Mouse (Mus musculus): ENCODE data around the gene Crtc3. TPM values are rescaled to one million over a fixed set of nuclear protein-coding genes. Genes with fewer than 3 reads are reported as not detected.

Crtc3 gene
- polyA plus RNA-seq, 1 experiment from 2014 or later = 14.0 TPM

GRCm38 (mm10) chr7:80696334-80696733, 7.7 kb upstream of the Crtc3 start:
- H3K4me2 ChIP-seq (ENCODE audit: low read length) = no peak overlapping the region
- no peaks in the 10 kb centered on the region for H3K4me1 ChIP-seq (ENCODE audit: control insufficient read depth, insufficient read depth, low read length)
- no peak overlapping the region for H3K4me3 ChIP-seq (replicated peaks; ENCODE audit: low read depth, low read length)
- no peak overlapping the region for H3K27ac ChIP-seq (replicated peaks; ENCODE audit: low read depth, low read length)
- H3K9me3 ChIP-seq (ENCODE audit: control insufficient read depth, low read length) = no peaks in the 10 kb centered on the region
- WGBS = 65% methylated on average over 1 of the region's 1 CpGs
- ATAC-seq (ENCODE audit: low FRiP score, low TSS enrichment) (no peak), DNase-seq (no peak)
- H3K9ac ChIP-seq (replicated peaks; ENCODE audit: low read length) = no peak overlapping the region
- no peaks in the 10 kb centered on the region for H3K27me3 ChIP-seq (ENCODE audit: control insufficient read depth, insufficient read depth, low read length)
- no peaks in the 10 kb centered on the region for H3K36me3 ChIP-seq (ENCODE audit: control insufficient read depth, insufficient read depth, low read length)

GRCm38 (mm10) chr7:80692472-80692871, 3.8 kb upstream of the Crtc3 start:
- WGBS = 92% methylated on average over 9 of the region's 9 CpGs
- no peak for ATAC-seq (ENCODE audit: low FRiP score, low TSS enrichment)

GRCm38 (mm10) chr7:80691131-80691530, 2.5 kb upstream of the Crtc3 start:
- Histone ChIP-seq H3K27me3 (ENCODE audit: control insufficient read depth, insufficient read depth, low read length) (no peaks in the 10 kb centered on the region), H3K9ac (replicated peaks; ENCODE audit: low read length) (no peak overlapping the region), H3K9me3 (ENCODE audit: control insufficient read depth, low read length) (no peaks in the 10 kb centered on the region), H3K4me2 (ENCODE audit: low read length) (no peak overlapping the region), H3K4me1 (ENCODE audit: control insufficient read depth, insufficient read depth, low read length) (peaks cover 11% of the 10 kb centered on the region), H3K27ac (replicated peaks; ENCODE audit: low read depth, low read length) (no peak overlapping the region), H3K36me3 (ENCODE audit: control insufficient read depth, insufficient read depth, low read length) (no peaks in the 10 kb centered on the region), H3K4me3 (replicated peaks; ENCODE audit: low read depth, low read length) (no peak overlapping the region)
- DNase-seq (peak; percentile 9), ATAC-seq (ENCODE audit: low FRiP score, low TSS enrichment) (no peak)
- 45% methylated on average over 6 of the region's 6 CpGs for WGBS

More at GRCm38 (mm10) chr7:80692472-80692871, 3.8 kb upstream of the Crtc3 start:
- H3K9ac ChIP-seq (replicated peaks; ENCODE audit: low read length) = no peak overlapping the region
- no peak for DNase-seq
- H3K27ac ChIP-seq (replicated peaks; ENCODE audit: low read depth, low read length) = no peak overlapping the region
- no peak overlapping the region for H3K4me3 ChIP-seq (replicated peaks; ENCODE audit: low read depth, low read length)
- H3K36me3 ChIP-seq (ENCODE audit: control insufficient read depth, insufficient read depth, low read length) = no peaks in the 10 kb centered on the region
- no peaks in the 10 kb centered on the region for H3K27me3 ChIP-seq (ENCODE audit: control insufficient read depth, insufficient read depth, low read length)
- peaks cover 4% of the 10 kb centered on the region for H3K4me1 ChIP-seq (ENCODE audit: control insufficient read depth, insufficient read depth, low read length)
- no peak overlapping the region for H3K4me2 ChIP-seq (ENCODE audit: low read length)
- no peaks in the 10 kb centered on the region for H3K9me3 ChIP-seq (ENCODE audit: control insufficient read depth, low read length)

- WGBS = 12% methylated on average over 10 of the region's 10 CpGs
- Histone ChIP-seq H3K4me3 (replicated peaks; ENCODE audit: low read depth, low read length) (peak overlapping the region; percentile 74), H3K9ac (replicated peaks; ENCODE audit: low read length) (peak overlapping the region; percentile 95), H3K9me3 (ENCODE audit: control insufficient read depth, low read length) (no peaks in the 10 kb centered on the region), H3K36me3 (ENCODE audit: control insufficient read depth, insufficient read depth, low read length) (no peaks in the 10 kb centered on the region), H3K27me3 (ENCODE audit: control insufficient read depth, insufficient read depth, low read length) (no peaks in the 10 kb centered on the region), H3K4me2 (ENCODE audit: low read length) (peak overlapping the region; percentile 67), H3K27ac (replicated peaks; ENCODE audit: low read depth, low read length) (peak overlapping the region; percentile 96), H3K4me1 (ENCODE audit: control insufficient read depth, insufficient read depth, low read length) (peaks cover 11% of the 10 kb centered on the region)
- ATAC-seq (ENCODE audit: low FRiP score, low TSS enrichment) = no peak
- no peak for DNase-seq
Observed at GRCm38 (mm10) chr7:80689221-80689591, 529 bp upstream of the Crtc3 start.

GRCm38 (mm10) chr7:80687721-80688555, 739 bp downstream of the Crtc3 start:
- H3K4me3 ChIP-seq (replicated peaks; ENCODE audit: low read depth, low read length) = peak overlapping the region; percentile 74
- peak overlapping the region; percentile 67 for H3K4me2 ChIP-seq (ENCODE audit: low read length)
- ATAC-seq (ENCODE audit: low FRiP score, low TSS enrichment) (peak; percentile 54), DNase-seq (peak; percentile 82)
- H3K27me3 ChIP-seq (ENCODE audit: control insufficient read depth, insufficient read depth, low read length) = no peaks in the 10 kb centered on the region
- peak overlapping the region; percentile 95 for H3K9ac ChIP-seq (replicated peaks; ENCODE audit: low read length)
- H3K27ac ChIP-seq (replicated peaks; ENCODE audit: low read depth, low read length) = peak overlapping the region; percentile 96
- no peaks in the 10 kb centered on the region for H3K36me3 ChIP-seq (ENCODE audit: control insufficient read depth, insufficient read depth, low read length)
- H3K4me1 ChIP-seq (ENCODE audit: control insufficient read depth, insufficient read depth, low read length) = peaks cover 11% of the 10 kb centered on the region
- H3K9me3 ChIP-seq (ENCODE audit: control insufficient read depth, low read length) = no peaks in the 10 kb centered on the region
- under 1% methylated on average over 69 of the region's 69 CpGs for WGBS

GRCm38 (mm10) chr7:80685639-80686038, 3.0 kb downstream of the Crtc3 start:
- no peaks in the 10 kb centered on the region for H3K9me3 ChIP-seq (ENCODE audit: control insufficient read depth, low read length)
- 90% methylated on average over 5 of the region's 5 CpGs for WGBS
- no peaks in the 10 kb centered on the region for H3K36me3 ChIP-seq (ENCODE audit: control insufficient read depth, insufficient read depth, low read length)
- H3K4me2 ChIP-seq (ENCODE audit: low read length) = no peak overlapping the region
- no peak overlapping the region for H3K4me3 ChIP-seq (replicated peaks; ENCODE audit: low read depth, low read length)
- peaks cover 11% of the 10 kb centered on the region for H3K4me1 ChIP-seq (ENCODE audit: control insufficient read depth, insufficient read depth, low read length)
- ATAC-seq (ENCODE audit: low FRiP score, low TSS enrichment) (no peak), DNase-seq (no peak)
- H3K27ac ChIP-seq (replicated peaks; ENCODE audit: low read depth, low read length) = no peak overlapping the region
- H3K27me3 ChIP-seq (ENCODE audit: control insufficient read depth, insufficient read depth, low read length) = no peaks in the 10 kb centered on the region
- H3K9ac ChIP-seq (replicated peaks; ENCODE audit: low read length) = no peak overlapping the region

- no peak overlapping the region for H3K4me2 ChIP-seq (ENCODE audit: low read length)
- no peaks in the 10 kb centered on the region for H3K9me3 ChIP-seq (ENCODE audit: control insufficient read depth, low read length)
- no peaks in the 10 kb centered on the region for H3K36me3 ChIP-seq (ENCODE audit: control insufficient read depth, insufficient read depth, low read length)
- H3K4me3 ChIP-seq (replicated peaks; ENCODE audit: low read depth, low read length) = no peak overlapping the region
- 63% methylated on average over 1 of the region's 1 CpGs for WGBS
- ATAC-seq (ENCODE audit: low FRiP score, low TSS enrichment) = no peak
- H3K27me3 ChIP-seq (ENCODE audit: control insufficient read depth, insufficient read depth, low read length) = no peaks in the 10 kb centered on the region
- peaks cover 8% of the 10 kb centered on the region for H3K4me1 ChIP-seq (ENCODE audit: control insufficient read depth, insufficient read depth, low read length)
- DNase-seq = no peak
- H3K9ac ChIP-seq (replicated peaks; ENCODE audit: low read length) = no peak overlapping the region
- no peak overlapping the region for H3K27ac ChIP-seq (replicated peaks; ENCODE audit: low read depth, low read length)
Observed at GRCm38 (mm10) chr7:80682630-80683029, 6.0 kb downstream of the Crtc3 start.

- Histone ChIP-seq H3K9me3 (ENCODE audit: control insufficient read depth, low read length) (no peaks in the 10 kb centered on the region), H3K4me1 (ENCODE audit: control insufficient read depth, insufficient read depth, low read length) (no peaks in the 10 kb centered on the region), H3K4me3 (replicated peaks; ENCODE audit: low read depth, low read length) (no peak overlapping the region), H3K27ac (replicated peaks; ENCODE audit: low read depth, low read length) (no peak overlapping the region), H3K4me2 (ENCODE audit: low read length) (no peak overlapping the region), H3K36me3 (ENCODE audit: control insufficient read depth, insufficient read depth, low read length) (peaks cover 8% of the 10 kb centered on the region; the same call in 1 of the 2 replicates), H3K27me3 (ENCODE audit: control insufficient read depth, insufficient read depth, low read length) (no peaks in the 10 kb centered on the region), H3K9ac (replicated peaks; ENCODE audit: low read length) (no peak overlapping the region)
- WGBS = 23% methylated on average over 12 of the region's 12 CpGs
- ATAC-seq (ENCODE audit: low FRiP score, low TSS enrichment) (no peak), DNase-seq (peak; percentile 31)
Observed at GRCm38 (mm10) chr7:80680218-80680847, 8.3 kb downstream of the Crtc3 start.

GRCm38 (mm10) chr7:80672323-80672722, 16.4 kb downstream of the Crtc3 start:
- no peak for ATAC-seq (ENCODE audit: low FRiP score, low TSS enrichment)
- no peaks in the 10 kb centered on the region for H3K4me1 ChIP-seq (ENCODE audit: control insufficient read depth, insufficient read depth, low read length)
- no peak overlapping the region for H3K9ac ChIP-seq (replicated peaks; ENCODE audit: low read length)
- 61% methylated on average over 3 of the region's 3 CpGs for WGBS
- no peaks in the 10 kb centered on the region for H3K27me3 ChIP-seq (ENCODE audit: control insufficient read depth, insufficient read depth, low read length)
- no peaks in the 10 kb centered on the region for H3K9me3 ChIP-seq (ENCODE audit: control insufficient read depth, low read length)
- H3K36me3 ChIP-seq (ENCODE audit: control insufficient read depth, insufficient read depth, low read length) = peaks cover 8% of the 10 kb centered on the region; the same call in 1 of the 2 replicates
- H3K27ac ChIP-seq (replicated peaks; ENCODE audit: low read depth, low read length) = no peak overlapping the region
- H3K4me2 ChIP-seq (ENCODE audit: low read length) = no peak overlapping the region
- no peak for DNase-seq
- no peak overlapping the region for H3K4me3 ChIP-seq (replicated peaks; ENCODE audit: low read depth, low read length)
